Mouse (Mus musculus) intestine, postnatal 0 days (tissue): ENCODE data around the gene Hivep1. TPM values are rescaled to one million over a fixed set of nuclear protein-coding genes. Genes with fewer than 3 reads are reported as not detected.
A peak's percentile ranks its signal among the peaks of the same experiment; 100 is the strongest.

ENCODE experiments used
- ATAC-seq: fragments of 200-750 bp; cut with Nextera tagmentation; 2 replicates; pipeline ENCODE4 v1.8.0; 2017; ENCODE audit warnings: mild to moderate bottlenecking, moderate TSS enrichment, moderate library complexity
- H3K27ac ChIP-seq: fragments of 300-500 bp; sonication (generic); 2 replicates; pipeline ENCODE4 v1.5.1; 2014; ENCODE audit warnings: mild to moderate bottlenecking, low read depth, low read length, moderate library complexity
- H3K27me3 ChIP-seq: fragments of 300-500 bp; sonication (generic); replicated peaks from 2 replicates; pipeline ENCODE4 v1.6.1; 2014; ENCODE audit warnings: low read length, mixed read lengths; ENCODE audit not compliant: control insufficient read depth, insufficient read depth
- H3K36me3 ChIP-seq: fragments of 300-500 bp; sonication (generic); 2 replicates; pipeline ENCODE4 v1.6.1; 2014; ENCODE audit warnings: mild to moderate bottlenecking, moderate library complexity; ENCODE audit not compliant: control insufficient read depth, insufficient read depth
- H3K4me1 ChIP-seq: fragments of 300-500 bp; sonication (generic); replicated peaks from 2 replicates; pipeline ENCODE4 v1.6.1; 2014; ENCODE audit warnings: antibody characterized with exemption, low read length, mixed read lengths; ENCODE audit not compliant: control insufficient read depth, insufficient read depth
- H3K4me2 ChIP-seq: fragments of 300-500 bp; sonication (generic); replicated peaks from 2 replicates; pipeline ENCODE4 v1.6.1; 2014; ENCODE audit warnings: low read depth, mild to moderate bottlenecking, moderate library complexity
- H3K4me3 ChIP-seq: fragments of 300-500 bp; sonication (generic); 2 replicates; pipeline ENCODE4 v1.5.1; 2014; ENCODE audit warnings: low read depth, low read length
- H3K9ac ChIP-seq: fragments of 300-500 bp; sonication (generic); 2 replicates; pipeline ENCODE4 v1.6.1; 2014; ENCODE audit warnings: mild to moderate bottlenecking, low read depth, low read length
- H3K9me3 ChIP-seq: fragments of 300-500 bp; sonication (generic); 2 replicates; pipeline ENCODE4 v1.6.1; 2016; ENCODE audit warnings: mixed run types; ENCODE audit not compliant: control insufficient read depth
- CTCF ChIP-seq: sonication (generic); IDR thresholded peaks from 2 replicates; pipeline ENCODE4 v1.5.1; 2016; ENCODE audit warnings: low read depth, mild to moderate bottlenecking, control low read depth, antibody characterized with exemption, moderate library complexity
- WGBS: fragments of 180-500 bp; shearing (Covaris S2); extraction: QIAGEN DNeasy Blood & Tissue Kit; methylation state at CpG from one replicate; pipeline ENCODE4 v1.1.7; 2014; 5-methylcytosine and 5-hydroxymethylcytosine counted together
- polyA plus RNA-seq: library from polyadenylated mRNA; unstranded; fragments of >200 nt; fragmentation: Nextera tagmentation; extraction: Ambion mirVana; gene quantifications from 2 replicates; pipeline ENCODE4 v1.2.1, GENCODE M21; 2015

Hivep1 gene
- polyA plus RNA-seq, 1 experiment from 2014 or later, result 5.9 TPM

DNA sequence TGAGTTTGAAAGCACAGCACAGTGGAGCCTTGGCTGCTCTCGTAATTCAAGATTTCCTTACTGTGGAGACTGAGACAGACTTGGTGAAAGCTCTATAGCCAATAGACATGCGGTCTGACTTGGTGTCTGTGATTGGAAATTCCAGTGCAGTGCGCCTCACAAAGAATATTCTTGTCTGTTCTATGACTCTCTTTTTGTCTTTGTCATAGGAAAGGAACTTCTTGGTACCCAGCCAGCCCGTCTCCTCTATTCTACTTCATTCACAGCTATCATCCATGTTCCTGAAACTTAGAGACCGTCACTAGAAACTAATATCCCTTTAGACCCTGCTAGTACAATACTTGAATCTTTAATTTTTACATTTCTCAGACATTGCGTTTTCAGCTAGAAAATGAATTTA lies 64.5 kb downstream of the Hivep1 start:
- WGBS, result 85% methylated on average over 6 of the region's 6 CpGs
- Histone ChIP-seq H3K27me3 (no peaks in the 10 kb centered on the region), H3K9ac (no peak overlapping the region), H3K36me3 (no peaks in the 10 kb centered on the region), H3K4me1 (no peaks in the 10 kb centered on the region), H3K4me3 (no peak overlapping the region), H3K4me2 (no peak overlapping the region), H3K27ac (no peak overlapping the region), H3K9me3 (no peaks in the 10 kb centered on the region)
- ATAC-seq, result no peak
- TF ChIP-seq CTCF, result no peak

DNA sequence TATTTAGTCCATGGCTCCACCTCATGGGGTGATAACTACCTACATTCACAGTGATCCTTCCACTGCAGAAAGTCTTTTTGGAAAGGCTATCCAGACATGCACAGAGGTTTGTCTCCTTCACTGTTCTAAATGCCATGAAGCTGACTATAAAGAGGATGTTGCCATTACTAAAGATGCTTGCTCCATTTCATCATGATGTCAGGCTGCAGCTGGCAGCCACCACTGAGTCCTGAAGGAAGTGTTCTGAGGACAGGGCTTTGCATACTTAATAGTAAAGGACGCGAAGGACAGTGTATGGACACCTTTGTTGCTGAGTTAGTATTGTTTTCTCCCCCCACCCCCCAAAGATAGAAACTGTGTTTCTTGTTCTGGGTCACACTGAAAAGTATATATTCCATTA lies 67.2 kb downstream of the Hivep1 start:
- H3K36me3 ChIP-seq, result peaks cover 7% of the 10 kb centered on the region; the same call in 1 of the 2 replicates
- no peak for TF ChIP-seq CTCF
- no peak overlapping the region for H3K4me2 ChIP-seq
- no peak for ATAC-seq
- H3K9ac ChIP-seq, result no peak overlapping the region
- H3K9me3 ChIP-seq, result no peaks in the 10 kb centered on the region
- H3K27me3 ChIP-seq, result no peaks in the 10 kb centered on the region
- H3K4me1 ChIP-seq, result no peaks in the 10 kb centered on the region
- no peak overlapping the region for H3K27ac ChIP-seq
- WGBS, result 99% methylated on average over 2 of the region's 2 CpGs
- no peak overlapping the region for H3K4me3 ChIP-seq

DNA sequence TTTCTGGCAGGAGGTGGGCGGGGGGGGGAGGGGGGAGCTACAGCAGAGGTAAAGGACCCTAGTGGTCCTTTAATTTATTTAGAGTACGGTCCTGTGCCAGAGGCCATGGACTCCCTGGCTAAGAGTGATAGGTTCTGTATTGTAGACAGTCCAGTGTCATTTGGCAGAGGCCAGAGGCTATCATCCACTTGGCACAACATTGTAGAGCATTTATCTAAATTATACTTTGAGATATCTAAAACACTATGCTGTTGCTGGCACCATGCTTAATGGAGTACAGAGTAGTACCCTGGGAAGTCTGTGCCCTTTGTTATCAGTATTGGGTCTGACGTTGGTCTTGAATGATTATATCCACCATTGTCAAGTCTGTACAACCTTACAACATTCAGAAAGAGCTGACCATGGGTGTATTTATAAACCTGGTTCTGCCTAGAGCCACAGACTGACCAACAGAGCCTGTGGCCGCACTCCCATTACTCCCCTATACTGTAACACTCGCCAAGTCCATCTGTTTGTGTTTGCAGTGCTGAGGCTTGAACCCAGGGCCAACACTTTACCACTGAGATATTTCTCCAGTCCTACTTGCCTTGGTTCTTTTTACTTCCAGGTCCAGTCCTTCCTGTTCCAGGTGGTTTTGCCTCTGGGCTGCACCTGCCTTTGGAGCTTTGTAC lies 69.4 kb downstream of the Hivep1 start:
- peaks cover 7% of the 10 kb centered on the region; the same call in 1 of the 2 replicates for H3K36me3 ChIP-seq
- no peak overlapping the region for H3K4me3 ChIP-seq
- H3K27ac ChIP-seq, result no peak overlapping the region
- TF ChIP-seq CTCF, result no peak
- H3K4me1 ChIP-seq, result no peaks in the 10 kb centered on the region
- no peaks in the 10 kb centered on the region for H3K9me3 ChIP-seq
- no peaks in the 10 kb centered on the region for H3K27me3 ChIP-seq
- H3K4me2 ChIP-seq, result no peak overlapping the region
- WGBS, result 79% methylated on average over 5 of the region's 5 CpGs
- no peak overlapping the region for H3K9ac ChIP-seq
- ATAC-seq, result no peak

DNA sequence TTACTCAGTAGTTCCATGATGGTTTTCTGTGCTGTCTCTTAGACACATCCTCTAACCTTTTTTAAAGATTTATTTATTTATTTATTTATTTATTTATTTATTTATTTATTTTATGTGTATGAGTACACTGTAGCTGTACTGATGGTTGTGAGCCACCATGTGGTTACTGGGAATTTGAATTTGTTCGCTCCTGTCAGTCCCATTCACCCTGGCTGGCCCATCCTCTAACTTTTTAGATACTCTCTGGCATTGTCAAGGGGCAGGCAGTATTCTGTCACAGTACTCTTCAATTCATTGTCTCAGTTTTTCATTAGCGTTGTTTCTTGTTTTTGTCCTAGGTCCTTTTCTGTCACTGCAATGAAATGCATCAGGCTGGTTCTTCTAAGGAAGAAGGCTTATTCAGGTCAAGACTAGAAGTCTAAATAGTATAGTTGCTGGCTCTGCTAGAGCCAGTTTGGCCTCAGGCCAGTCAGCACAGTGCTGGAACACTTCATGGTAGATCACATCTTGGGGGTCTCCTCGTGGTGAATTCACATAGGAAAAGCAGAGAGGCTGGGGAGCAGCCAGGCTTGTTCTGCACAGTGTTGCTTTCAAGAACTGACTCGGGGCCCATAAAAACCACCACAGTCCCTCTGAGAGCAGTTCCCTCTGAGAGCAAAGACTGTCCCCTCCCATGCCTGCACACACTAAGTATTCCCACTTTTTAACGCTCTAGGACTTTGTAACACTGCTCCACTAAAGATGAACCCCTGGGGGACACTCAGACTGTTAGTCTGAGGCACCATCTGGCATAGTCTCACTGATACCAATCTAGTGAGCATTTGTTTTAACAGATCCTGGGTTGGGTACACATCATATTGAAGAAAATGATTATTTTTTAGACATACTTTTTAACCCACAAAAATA lies 70.2 kb downstream of the Hivep1 start:
- Histone ChIP-seq H3K27me3 (no peaks in the 10 kb centered on the region), H3K4me3 (no peak overlapping the region), H3K27ac (no peak overlapping the region), H3K9ac (no peak overlapping the region), H3K9me3 (no peaks in the 10 kb centered on the region), H3K36me3 (peaks cover 7% of the 10 kb centered on the region; the same call in 1 of the 2 replicates), H3K4me1 (no peaks in the 10 kb centered on the region), H3K4me2 (no peak overlapping the region)
- TF ChIP-seq CTCF, result no peak
- WGBS, result 76% methylated on average over 5 of the region's 5 CpGs
- no peak for ATAC-seq

DNA sequence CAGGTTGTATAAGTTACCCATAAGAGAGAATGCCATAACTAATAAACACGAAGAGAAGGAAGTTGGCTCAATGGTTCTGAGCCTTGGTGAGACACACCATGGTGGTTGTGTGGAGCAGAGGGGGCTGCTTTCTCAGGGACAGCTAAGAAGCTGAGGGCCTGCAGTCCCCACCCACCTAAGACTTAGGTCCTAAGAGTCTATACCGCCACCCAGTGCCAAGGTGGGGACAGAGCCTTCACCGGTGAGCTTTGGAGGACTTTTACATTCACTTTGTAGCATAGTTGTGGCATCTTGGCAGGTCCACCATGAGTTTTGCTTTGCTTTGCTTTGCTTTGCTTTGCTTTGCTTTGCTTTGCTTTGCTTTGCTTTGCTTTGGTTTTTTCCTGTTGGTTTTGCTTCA lies 92.8 kb downstream of the Hivep1 start:
- ATAC-seq, result no peak
- Histone ChIP-seq H3K27me3 (no peaks in the 10 kb centered on the region), H3K27ac (no peak overlapping the region), H3K36me3 (no peaks in the 10 kb centered on the region; the same call in 1 of the 2 replicates), H3K4me1 (no peaks in the 10 kb centered on the region), H3K9ac (no peak overlapping the region), H3K4me3 (no peak overlapping the region), H3K9me3 (no peaks in the 10 kb centered on the region), H3K4me2 (no peak overlapping the region)
- TF ChIP-seq CTCF, result peak; percentile 57
- WGBS, result 71% methylated on average over 3 of the region's 3 CpGs

DNA sequence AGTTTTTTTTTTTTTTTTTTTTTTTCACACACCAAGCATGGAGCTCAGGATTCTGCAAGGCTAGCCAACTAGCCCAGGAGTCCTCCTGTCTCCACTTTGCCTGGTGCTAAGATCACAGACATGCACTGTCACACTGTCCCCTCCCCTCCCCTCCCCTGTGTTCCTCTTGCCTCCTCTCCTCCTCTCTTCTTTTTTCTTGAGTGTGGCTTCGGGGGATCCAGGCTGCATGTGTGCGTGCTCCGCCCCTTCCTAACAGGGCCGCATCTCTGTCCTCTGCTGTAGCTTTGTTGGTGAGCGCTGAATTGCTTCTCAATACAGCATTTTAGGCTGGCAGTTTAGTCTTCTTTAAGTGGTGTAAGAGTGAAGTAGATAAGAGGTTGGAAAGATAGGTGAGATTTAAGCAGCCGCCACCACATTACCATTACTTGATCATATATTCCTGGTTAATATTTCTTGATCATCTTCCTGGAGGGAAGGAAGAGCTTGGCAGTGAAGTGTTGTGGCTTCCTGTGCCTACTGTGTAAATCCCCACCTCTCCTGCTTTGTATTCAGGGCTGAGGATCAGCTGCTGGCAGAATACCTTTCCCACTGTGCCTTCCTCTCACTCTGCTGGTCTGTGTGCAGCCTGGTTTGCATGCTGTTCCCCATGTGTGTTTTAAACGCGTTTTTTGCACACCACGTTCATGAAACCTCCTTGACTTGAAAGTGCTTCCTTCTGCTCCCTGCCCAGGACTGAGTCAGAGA lies 97.7 kb downstream of the Hivep1 start:
- no peak for ATAC-seq
- H3K36me3 ChIP-seq, result peaks cover 3% of the 10 kb centered on the region
- no peaks in the 10 kb centered on the region for H3K27me3 ChIP-seq
- H3K4me1 ChIP-seq, result no peaks in the 10 kb centered on the region
- TF ChIP-seq CTCF, result no peak
- H3K4me3 ChIP-seq, result no peak overlapping the region
- no peak overlapping the region for H3K4me2 ChIP-seq
- H3K9ac ChIP-seq, result no peak overlapping the region
- 53% methylated on average over 9 of the region's 9 CpGs for WGBS
- no peak overlapping the region for H3K27ac ChIP-seq
- no peaks in the 10 kb centered on the region for H3K9me3 ChIP-seq
